Mouse (Mus musculus) limb, embryonic 10.5 days (tissue): ENCODE data around the gene Arid5b. TPM values are rescaled to one million over a fixed set of nuclear protein-coding genes. Genes with fewer than 3 reads are reported as not detected.
A peak's percentile ranks its signal among the peaks of the same experiment; 100 is the strongest.

ENCODE experiments used
- DNase-seq: peaks from one replicate; pipeline ENCODE4 v3.0.0-alpha.2; 2017; ENCODE audit warnings: low spot score
- H3K27ac ChIP-seq: fragments of 300-500 bp; sonication (generic); 2 replicates; pipeline ENCODE4 v1.5.1; 2016; ENCODE audit warnings: mild to moderate bottlenecking
- H3K27me3 ChIP-seq: fragments of 300-500 bp; sonication (generic); 2 replicates; pipeline ENCODE4 v1.6.1; 2016; ENCODE audit warnings: low read depth, mild to moderate bottlenecking; ENCODE audit not compliant: poor library complexity, severe bottlenecking
- H3K36me3 ChIP-seq: fragments of 300-500 bp; sonication (generic); 2 replicates; pipeline ENCODE4 v1.6.1; 2016; ENCODE audit warnings: mild to moderate bottlenecking, moderate library complexity
- H3K4me1 ChIP-seq: fragments of 300-500 bp; sonication (generic); 2 replicates; pipeline ENCODE4 v1.6.1; 2016
- H3K4me3 ChIP-seq: fragments of 300-500 bp; sonication (generic); 2 replicates; pipeline ENCODE4 v1.5.1; 2016; ENCODE audit warnings: mild to moderate bottlenecking, moderate library complexity
- H3K9me3 ChIP-seq: fragments of 300-500 bp; sonication (generic); replicated peaks from 2 replicates; pipeline ENCODE4 v1.6.1; 2016; ENCODE audit warnings: mild to moderate bottlenecking
- WGBS: fragments of 180-500 bp; shearing (Covaris S2); methylation state at CpG from one replicate; pipeline ENCODE4 v1.1.7; 2016; 5-methylcytosine and 5-hydroxymethylcytosine counted together
- polyA plus RNA-seq: library from polyadenylated mRNA; unstranded; fragments of >200 nt; fragmentation: Nextera tagmentation; extraction: Ambion mirVana; gene quantifications from 2 replicates; pipeline ENCODE4 v1.2.1, GENCODE M21; 2016

Arid5b gene
- polyA plus RNA-seq, 1 experiment from 2014 or later, result 32.9 TPM

DNA sequence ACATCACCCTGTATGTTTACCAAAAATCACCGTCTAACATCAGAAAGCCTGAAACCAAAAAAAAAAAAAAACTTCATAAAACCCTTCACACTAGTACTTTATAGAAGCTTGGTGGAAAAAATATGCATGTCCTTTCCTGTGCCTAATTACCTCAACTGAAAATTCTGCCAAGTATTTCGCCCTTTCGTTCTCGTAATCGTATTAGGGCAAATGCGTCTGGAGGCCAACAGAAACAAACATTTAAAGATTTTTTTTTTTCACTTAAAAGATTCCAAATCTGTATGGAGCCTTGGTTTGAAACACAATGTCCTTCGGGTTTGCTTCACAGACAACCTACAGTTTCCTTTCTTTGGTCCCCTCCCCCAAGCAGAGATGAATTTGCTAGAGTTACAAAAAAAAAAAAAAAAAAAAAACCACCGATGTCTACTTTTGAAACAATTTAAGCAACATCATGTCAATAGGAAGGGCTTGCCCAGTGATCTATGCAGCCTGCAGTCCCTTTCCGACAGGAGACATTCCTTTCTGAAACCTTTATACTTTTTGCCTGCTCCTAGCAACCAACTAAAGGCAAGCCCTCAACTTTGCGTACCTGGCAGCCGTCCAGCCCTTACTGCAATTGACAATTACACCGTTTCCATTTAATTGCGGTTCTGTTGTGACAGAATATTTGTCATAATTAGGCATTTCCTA, 86.7 kb downstream of the Arid5b start:
- 49% methylated on average over 13 of the region's 13 CpGs for WGBS

DNA sequence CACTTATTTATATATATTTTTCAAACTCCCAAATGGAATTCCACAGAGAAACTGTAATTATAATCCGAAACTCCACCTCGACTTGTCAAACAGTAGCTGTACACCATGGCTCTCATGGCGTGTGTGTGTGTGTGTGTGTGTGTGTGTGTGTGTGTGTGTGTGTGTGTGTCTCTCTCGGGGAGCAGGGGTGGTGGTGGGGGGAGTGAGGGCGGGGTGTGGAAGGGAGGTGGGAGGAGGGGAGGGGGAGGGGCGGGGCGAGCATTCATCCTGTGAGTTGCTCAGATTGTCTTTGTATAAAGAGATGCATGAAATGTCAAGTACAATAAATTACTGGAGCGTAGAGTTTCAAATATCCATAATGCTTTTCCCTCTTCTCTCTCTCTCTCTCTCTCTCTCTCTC, 87.4 kb downstream of the Arid5b start:
- Histone ChIP-seq H3K27me3 (no peaks in the 10 kb centered on the region), H3K4me1 (peaks cover 46% of the 10 kb centered on the region), H3K4me3 (no peak overlapping the region), H3K9me3 (no peaks in the 10 kb centered on the region), H3K27ac (no peak overlapping the region), H3K36me3 (peaks cover 17% of the 10 kb centered on the region)
- DNase-seq, result no peak
- 84% methylated on average over 8 of the region's 8 CpGs for WGBS

More for the DNA sequence above, 86.7 kb downstream of the Arid5b start:
- no peaks in the 10 kb centered on the region for H3K27me3 ChIP-seq
- no peaks in the 10 kb centered on the region for H3K9me3 ChIP-seq
- H3K36me3 ChIP-seq, result peaks cover 10% of the 10 kb centered on the region; the same call in 1 of the 2 replicates
- H3K4me1 ChIP-seq, result peaks cover 50% of the 10 kb centered on the region
- peak overlapping the region; percentile 7; the same call in 1 of the 2 replicates for H3K27ac ChIP-seq
- no peak for DNase-seq
- no peak overlapping the region for H3K4me3 ChIP-seq

DNA sequence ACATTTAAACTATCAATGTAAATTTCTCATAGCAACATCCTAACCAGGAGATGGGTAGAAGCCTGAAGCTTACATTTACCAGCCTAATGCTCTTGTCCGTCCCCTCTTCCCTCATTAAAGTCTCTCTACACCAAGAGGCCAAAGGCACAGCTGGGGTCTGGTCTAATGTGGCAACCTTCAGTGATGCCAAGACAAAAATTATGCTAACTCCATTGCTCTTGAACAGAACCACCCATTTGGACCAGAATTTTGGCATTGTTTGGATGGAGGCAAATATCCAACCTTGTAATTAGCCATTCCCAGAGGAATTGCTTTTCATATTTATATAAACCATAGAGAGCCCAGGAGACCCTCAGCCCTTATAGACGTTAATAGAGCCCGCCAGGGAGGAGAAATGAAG, 88.7 kb downstream of the Arid5b start:
- DNase-seq, result no peak
- Histone ChIP-seq H3K36me3 (peaks cover 29% of the 10 kb centered on the region), H3K27ac (no peak overlapping the region), H3K9me3 (no peaks in the 10 kb centered on the region), H3K27me3 (no peaks in the 10 kb centered on the region), H3K4me3 (no peak overlapping the region), H3K4me1 (peaks cover 46% of the 10 kb centered on the region)
- WGBS, result 78% methylated on average over 3 of the region's 3 CpGs

DNA sequence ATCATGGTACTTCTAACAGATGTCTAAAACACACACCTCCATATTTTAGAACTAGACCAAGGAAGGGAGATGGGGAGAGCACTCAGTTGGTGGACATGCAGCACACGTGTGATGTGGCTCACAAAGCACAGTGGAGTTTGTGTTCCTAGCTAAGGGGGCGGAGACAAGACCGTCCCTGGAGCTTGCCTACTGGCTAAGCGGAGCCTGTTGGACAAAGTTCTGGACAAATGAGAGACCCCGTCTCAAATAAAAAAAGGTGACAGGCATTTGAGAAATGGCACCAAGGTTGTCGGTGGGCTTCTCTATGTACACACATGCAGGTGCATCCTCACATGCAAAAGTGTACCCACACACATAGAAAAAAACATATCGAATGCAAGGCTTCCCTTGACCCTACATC, 95.4 kb downstream of the Arid5b start:
- peaks cover 47% of the 10 kb centered on the region for H3K36me3 ChIP-seq
- no peak for DNase-seq
- peaks cover 34% of the 10 kb centered on the region for H3K4me1 ChIP-seq
- WGBS, result 89% methylated on average over 7 of the region's 7 CpGs
- no peaks in the 10 kb centered on the region for H3K9me3 ChIP-seq
- H3K4me3 ChIP-seq, result no peak overlapping the region
- H3K27me3 ChIP-seq, result no peaks in the 10 kb centered on the region
- peak overlapping the region; percentile 30; the same call in 1 of the 2 replicates for H3K27ac ChIP-seq

DNA sequence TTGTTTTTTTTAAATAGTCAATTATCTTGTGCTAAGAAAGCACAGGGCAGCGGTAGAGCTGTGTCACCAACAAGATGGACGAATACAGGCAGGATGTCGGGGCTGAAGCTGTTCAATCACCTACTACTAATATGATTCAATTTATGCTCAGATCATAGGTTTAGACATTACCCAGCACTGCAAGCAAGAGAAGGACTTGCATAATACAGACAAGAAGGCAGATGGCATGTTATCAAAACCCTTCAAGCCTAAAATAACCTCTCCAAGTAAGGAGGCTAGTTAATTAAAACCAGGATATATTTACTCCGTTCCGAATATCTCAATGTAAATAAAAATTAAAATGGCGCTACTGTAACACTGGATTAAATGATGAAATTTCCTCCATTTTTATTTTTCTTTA, 96.3 kb downstream of the Arid5b start:
- peaks cover 38% of the 10 kb centered on the region for H3K4me1 ChIP-seq
- no peaks in the 10 kb centered on the region for H3K27me3 ChIP-seq
- WGBS, result 88% methylated on average over 6 of the region's 6 CpGs
- no peak overlapping the region for H3K27ac ChIP-seq
- H3K36me3 ChIP-seq, result peaks cover 45% of the 10 kb centered on the region
- H3K9me3 ChIP-seq, result no peaks in the 10 kb centered on the region
- no peak overlapping the region for H3K4me3 ChIP-seq
- DNase-seq, result no peak

DNA sequence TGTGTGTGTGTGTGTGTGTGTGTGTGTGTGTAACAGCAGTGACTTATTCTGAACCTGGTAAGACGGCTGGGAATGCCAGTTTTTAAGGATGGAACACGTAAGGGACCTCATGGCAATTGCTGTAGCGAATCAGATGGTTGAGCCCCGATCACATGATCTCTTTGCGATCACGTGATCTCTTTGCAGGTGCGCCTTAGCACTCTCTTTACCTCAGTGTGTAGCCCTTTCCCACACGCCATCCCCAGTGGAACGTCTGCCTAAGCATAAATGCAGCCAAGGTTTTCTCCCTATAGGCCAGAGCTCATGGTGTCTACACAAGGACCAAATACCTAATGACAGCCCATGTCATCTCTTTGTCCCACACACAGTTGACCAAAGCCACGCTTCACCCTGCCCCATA, 97.4 kb downstream of the Arid5b start:
- Histone ChIP-seq H3K36me3 (peaks cover 35% of the 10 kb centered on the region), H3K4me3 (no peak overlapping the region), H3K27me3 (no peaks in the 10 kb centered on the region), H3K27ac (no peak overlapping the region; the same call in 1 of the 2 replicates), H3K9me3 (no peaks in the 10 kb centered on the region), H3K4me1 (peaks cover 44% of the 10 kb centered on the region)
- DNase-seq, result no peak
- 94% methylated on average over 10 of the region's 10 CpGs for WGBS

DNA sequence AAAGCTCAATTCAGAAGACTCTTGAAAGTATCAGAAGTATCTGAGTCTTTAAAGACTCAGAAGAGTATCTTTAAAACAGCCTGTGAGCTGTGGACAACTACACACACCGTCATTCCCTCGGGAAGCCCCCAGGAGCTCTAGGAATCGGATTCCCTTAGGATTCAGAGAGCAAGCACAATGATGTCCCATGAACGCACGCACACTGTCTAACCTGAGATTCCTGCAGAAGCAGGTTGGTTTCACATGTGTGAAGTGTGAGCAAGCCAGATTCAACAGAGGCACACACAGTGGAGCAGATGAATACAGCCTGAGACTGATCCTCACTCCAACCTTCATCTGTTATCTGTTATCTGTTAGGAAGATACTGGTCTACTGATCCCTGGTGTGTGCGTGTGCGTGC, 97.8 kb downstream of the Arid5b start:
- Histone ChIP-seq H3K4me1 (peaks cover 44% of the 10 kb centered on the region), H3K36me3 (peaks cover 35% of the 10 kb centered on the region), H3K4me3 (no peak overlapping the region), H3K9me3 (no peaks in the 10 kb centered on the region), H3K27me3 (no peaks in the 10 kb centered on the region), H3K27ac (no peak overlapping the region)
- 95% methylated on average over 7 of the region's 7 CpGs for WGBS
- no peak for DNase-seq

DNA sequence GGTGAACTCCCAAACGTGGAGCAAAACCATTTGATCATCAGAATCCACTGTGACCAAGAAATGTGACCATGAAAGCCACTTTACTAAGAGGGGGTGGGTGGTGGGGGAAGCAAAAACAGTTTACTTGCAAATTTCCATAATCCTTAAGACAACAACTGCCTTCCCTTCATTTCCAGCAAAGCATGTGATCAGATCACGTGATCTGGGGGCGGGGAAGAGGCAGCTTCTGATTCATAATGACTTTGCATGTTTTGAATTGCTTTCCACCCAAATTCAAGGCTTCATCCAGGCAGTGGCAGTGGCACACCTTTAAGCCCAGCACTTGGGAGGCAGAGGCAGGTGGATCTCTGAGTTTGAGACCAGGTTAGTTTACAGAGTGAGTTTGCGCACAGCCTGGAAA, 98.4 kb downstream of the Arid5b start:
- Histone ChIP-seq H3K4me1 (peaks cover 44% of the 10 kb centered on the region), H3K36me3 (peaks cover 35% of the 10 kb centered on the region), H3K27me3 (no peaks in the 10 kb centered on the region), H3K9me3 (no peaks in the 10 kb centered on the region), H3K27ac (peak overlapping the region; percentile 12; the same call in 1 of the 2 replicates), H3K4me3 (no peak overlapping the region)
- DNase-seq, result no peak
- 73% methylated on average over 4 of the region's 4 CpGs for WGBS

DNA sequence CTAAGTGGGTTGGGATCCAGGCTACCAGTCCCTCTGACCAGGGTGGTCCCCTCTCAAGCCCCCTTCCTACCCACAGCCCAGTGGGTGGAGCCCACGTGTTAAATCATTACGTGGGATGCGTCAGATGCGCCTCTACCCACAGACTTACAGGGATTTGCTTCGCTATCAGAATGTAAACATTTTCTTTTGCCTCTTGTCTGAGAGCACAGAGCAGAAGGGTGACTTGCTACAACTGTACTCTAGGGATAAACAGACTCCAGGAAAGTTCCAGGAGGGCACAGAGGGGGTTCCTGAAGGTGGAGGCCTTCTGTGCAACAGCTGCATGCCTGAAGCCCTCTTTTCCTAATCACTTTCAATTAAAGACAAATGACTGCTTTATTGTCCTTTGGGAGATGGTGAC, 98.8 kb downstream of the Arid5b start:
- WGBS, result 68% methylated on average over 5 of the region's 5 CpGs
- Histone ChIP-seq H3K27ac (peak overlapping the region; percentile 12; the same call in 1 of the 2 replicates), H3K4me3 (no peak overlapping the region), H3K9me3 (no peaks in the 10 kb centered on the region), H3K27me3 (no peaks in the 10 kb centered on the region), H3K4me1 (peaks cover 44% of the 10 kb centered on the region), H3K36me3 (peaks cover 35% of the 10 kb centered on the region)
- DNase-seq, result no peak

DNA sequence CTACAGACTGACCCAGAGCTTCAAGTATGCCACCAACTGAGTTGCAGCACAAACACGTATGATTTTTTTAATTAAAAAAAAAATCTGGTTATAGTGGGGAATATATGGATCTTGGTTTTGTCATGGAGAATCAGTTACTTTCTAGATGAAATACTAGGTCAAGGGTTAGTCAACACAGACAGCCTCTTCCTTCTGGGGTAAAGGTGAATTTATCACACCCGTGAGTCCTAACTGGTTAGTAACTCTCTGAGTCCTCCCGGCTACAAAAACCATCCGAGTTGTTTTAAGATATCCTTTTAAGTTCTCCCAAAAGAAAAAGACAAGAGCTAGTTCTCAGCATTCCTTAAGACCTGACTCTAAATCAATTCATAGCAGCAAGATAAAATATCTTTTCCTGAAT, 99.2 kb downstream of the Arid5b start:
- Histone ChIP-seq H3K4me3 (no peak overlapping the region), H3K4me1 (peaks cover 44% of the 10 kb centered on the region), H3K27ac (no peak overlapping the region), H3K9me3 (no peaks in the 10 kb centered on the region), H3K27me3 (no peaks in the 10 kb centered on the region), H3K36me3 (peaks cover 35% of the 10 kb centered on the region)
- WGBS, result 81% methylated on average over 4 of the region's 4 CpGs
- DNase-seq, result no peak

DNA sequence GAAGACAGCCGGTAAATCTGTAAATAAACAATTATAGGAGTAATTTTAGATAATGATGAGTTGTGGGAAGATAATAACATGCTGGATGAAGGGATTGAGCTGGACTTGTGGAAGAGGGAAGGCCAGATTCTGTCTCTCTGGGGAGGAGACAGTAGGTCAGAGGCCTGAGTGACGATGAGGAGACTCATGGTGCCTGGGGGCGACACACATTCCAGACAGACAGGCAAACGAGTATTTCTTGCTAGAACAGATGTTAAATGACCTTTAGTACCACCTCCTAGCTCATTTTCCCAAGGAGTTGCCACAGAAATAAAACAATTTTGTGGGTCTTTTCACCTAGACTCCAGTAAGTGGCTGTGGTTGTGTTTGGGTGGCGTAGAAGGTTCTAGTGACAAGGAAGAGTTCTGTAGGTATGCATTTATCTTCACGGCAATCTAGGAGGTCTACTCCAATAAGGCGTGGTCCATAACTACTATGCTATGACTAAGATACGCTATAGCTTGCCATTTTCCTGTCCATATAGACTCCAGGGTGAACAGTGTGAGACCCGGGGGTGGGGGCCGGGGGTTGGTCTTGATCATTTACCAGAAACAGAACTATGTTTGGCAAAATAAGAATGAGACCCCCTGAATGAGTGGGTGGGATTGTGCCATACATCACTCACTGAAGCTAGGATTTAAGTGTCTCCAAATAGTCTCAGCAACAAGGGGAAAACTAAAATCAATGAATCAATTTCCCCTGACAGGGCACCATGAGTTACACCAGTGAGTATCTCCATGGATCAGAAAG, 100.6 kb downstream of the Arid5b start:
- 76% methylated on average over 10 of the region's 10 CpGs for WGBS
- no peak overlapping the region for H3K4me3 ChIP-seq
- peaks cover 25% of the 10 kb centered on the region for H3K36me3 ChIP-seq
- no peak for DNase-seq
- no peak overlapping the region for H3K27ac ChIP-seq
- no peaks in the 10 kb centered on the region for H3K9me3 ChIP-seq
- no peaks in the 10 kb centered on the region for H3K27me3 ChIP-seq
- peaks cover 46% of the 10 kb centered on the region for H3K4me1 ChIP-seq

DNA sequence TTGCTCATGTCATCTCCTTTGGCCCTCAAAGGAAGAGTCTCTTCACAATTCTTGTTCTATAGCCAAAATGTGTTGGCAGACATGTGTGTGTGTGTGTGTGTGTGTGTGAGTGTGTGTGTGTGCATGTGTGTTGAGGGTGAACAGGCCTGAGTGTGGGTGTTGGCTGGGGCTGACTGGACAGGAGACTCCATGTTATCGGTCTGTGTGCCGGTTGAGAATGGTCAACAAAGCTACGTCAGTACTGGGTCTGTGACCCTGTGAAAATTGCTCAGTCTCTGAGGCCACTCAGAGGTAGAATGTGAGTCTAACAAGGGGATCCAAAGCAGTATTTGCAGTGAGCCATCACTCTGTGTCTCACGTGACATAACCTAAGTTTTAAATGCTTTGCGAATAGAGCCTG, 102.7 kb downstream of the Arid5b start:
- no peak for DNase-seq
- Histone ChIP-seq H3K27ac (no peak overlapping the region), H3K4me1 (peaks cover 27% of the 10 kb centered on the region), H3K36me3 (peaks cover 22% of the 10 kb centered on the region), H3K27me3 (no peaks in the 10 kb centered on the region), H3K4me3 (no peak overlapping the region), H3K9me3 (no peaks in the 10 kb centered on the region)
- WGBS, result 92% methylated on average over 5 of the region's 5 CpGs

DNA sequence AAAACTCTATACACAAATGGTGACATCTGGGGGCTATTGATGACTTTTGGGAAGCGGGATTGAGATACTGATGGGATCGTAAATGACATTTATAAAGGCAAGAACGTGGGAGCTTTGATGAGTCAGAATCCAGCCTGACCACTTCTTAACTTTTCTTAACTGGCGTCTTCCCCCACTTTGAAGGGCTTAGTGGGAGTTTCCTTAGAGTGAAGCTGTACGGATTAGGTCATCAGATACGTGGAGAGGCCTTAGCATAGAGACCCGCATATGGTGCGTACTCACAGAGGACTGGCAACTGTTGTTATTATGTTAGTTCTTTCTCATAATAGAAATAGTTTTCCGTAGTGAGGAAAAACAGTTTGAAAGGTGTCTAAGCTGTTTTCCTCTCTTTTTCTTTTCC, 104.9 kb downstream of the Arid5b start:
- Histone ChIP-seq H3K27me3 (no peaks in the 10 kb centered on the region), H3K4me1 (peaks cover 35% of the 10 kb centered on the region), H3K4me3 (no peak overlapping the region), H3K36me3 (peaks cover 22% of the 10 kb centered on the region), H3K27ac (no peak overlapping the region), H3K9me3 (no peaks in the 10 kb centered on the region)
- DNase-seq, result no peak
- WGBS, result 61% methylated on average over 9 of the region's 9 CpGs
